Mouse (Mus musculus) neural tube, embryonic 14.5 days (tissue): ENCODE measurements around the gene Itih2. TPM values are rescaled to one million over a fixed set of nuclear protein-coding genes. Genes with fewer than 3 reads are reported as not detected.

Experiments
- ATAC-seq: fragments of 200-750 bp; cut with Nextera tagmentation; 2 replicates; pipeline ENCODE4 v1.8.0; 2017; ENCODE audit warnings: low read depth, mild to moderate bottlenecking, moderate TSS enrichment, moderate library complexity
- H3K27ac ChIP-seq: fragments of 300-500 bp; sonication (generic); 2 replicates; pipeline ENCODE4 v1.5.1; 2014; ENCODE audit warnings: low read depth, mild to moderate bottlenecking, control low read depth, low read length, moderate library complexity, mixed read lengths
- H3K27me3 ChIP-seq: fragments of 300-500 bp; sonication (generic); 2 replicates; pipeline ENCODE4 v1.6.1; 2014; ENCODE audit warnings: low read length; ENCODE audit not compliant: control insufficient read depth, insufficient read depth
- H3K36me3 ChIP-seq: fragments of 300-500 bp; sonication (generic); 2 replicates; pipeline ENCODE4 v1.6.1; 2014; ENCODE audit warnings: low read length, mixed read lengths; ENCODE audit not compliant: control insufficient read depth, insufficient read depth
- H3K4me1 ChIP-seq: fragments of 300-500 bp; sonication (generic); 2 replicates; pipeline ENCODE4 v1.6.1; 2014; ENCODE audit warnings: low read length; ENCODE audit not compliant: control insufficient read depth, insufficient read depth
- H3K4me2 ChIP-seq: fragments of 300-500 bp; sonication (generic); 2 replicates; pipeline ENCODE4 v1.6.1; 2014; ENCODE audit warnings: mild to moderate bottlenecking, low read depth, low read length, control low read depth
- H3K4me3 ChIP-seq: fragments of 300-500 bp; sonication (generic); 2 replicates; pipeline ENCODE4 v1.5.1; 2014; ENCODE audit warnings: low read depth, low read length, control low read depth, mixed read lengths
- H3K9ac ChIP-seq: fragments of 300-500 bp; sonication (generic); replicated peaks from 2 replicates; pipeline ENCODE4 v1.6.1; 2014; ENCODE audit warnings: low read depth, mild to moderate bottlenecking, control low read depth, low read length, mixed read lengths
- H3K9me3 ChIP-seq: fragments of 300-500 bp; sonication (generic); 2 replicates; pipeline ENCODE4 v1.6.1; 2016; ENCODE audit warnings: low read length; ENCODE audit not compliant: control insufficient read depth
- WGBS: fragments of 180-500 bp; shearing (Covaris S2); extraction: QIAGEN DNeasy Blood & Tissue Kit; methylation state at CpG from one replicate; pipeline ENCODE4 v1.1.7; 2014; 5-methylcytosine and 5-hydroxymethylcytosine counted together
- polyA plus RNA-seq: library from polyadenylated mRNA; unstranded; fragments of >200 nt; fragmentation: Nextera tagmentation; extraction: Ambion mirVana; gene quantifications from 2 replicates; pipeline ENCODE4 v1.2.1, GENCODE M21; 2014

Gene Itih2
- polyA plus RNA-seq, 1 experiment from 2014 or later = 0.23 TPM

DNA sequence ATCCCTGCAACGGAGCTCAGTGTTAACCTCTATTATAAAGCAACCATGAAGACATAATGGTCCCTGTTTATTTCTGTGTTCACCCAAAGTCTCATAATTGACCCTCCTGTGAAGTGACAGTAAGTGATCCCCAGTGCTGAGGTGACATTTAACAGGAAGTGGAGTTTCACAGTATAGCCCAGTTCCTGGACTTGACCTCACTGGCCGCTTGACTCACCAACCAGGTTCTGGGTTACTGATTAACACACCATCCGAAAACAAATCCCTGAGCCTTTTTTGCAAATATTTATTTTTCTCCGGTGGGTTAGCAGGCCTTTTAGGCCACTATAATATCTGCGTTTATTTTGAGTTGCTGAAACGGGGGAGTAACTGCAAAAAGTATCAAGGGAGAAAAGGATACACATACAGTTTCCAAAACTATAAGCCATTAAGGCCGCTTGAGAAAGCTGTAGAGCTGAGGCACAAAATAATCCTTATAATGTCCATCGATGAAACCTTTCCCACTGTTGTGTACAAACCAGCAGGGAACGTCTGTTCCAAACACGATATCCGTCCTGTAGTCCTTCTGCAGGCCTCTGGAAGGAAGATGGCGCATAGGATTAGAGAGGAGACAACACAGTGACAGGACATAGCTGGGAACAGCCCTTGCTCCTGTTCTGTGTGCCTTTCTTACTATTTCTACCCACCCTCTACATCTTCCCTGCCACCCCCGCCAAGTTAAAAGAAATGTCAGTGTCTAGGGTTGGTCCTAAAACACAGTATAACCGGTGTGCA lies 36.7 kb downstream of the Itih2 start:
- Histone ChIP-seq H3K27me3 (no peaks in the 10 kb centered on the region), H3K36me3 (peaks cover 32% of the 10 kb centered on the region), H3K4me3 (no peak overlapping the region), H3K4me1 (no peaks in the 10 kb centered on the region), H3K27ac (no peak overlapping the region), H3K9ac (no peak overlapping the region), H3K9me3 (no peaks in the 10 kb centered on the region), H3K4me2 (no peak overlapping the region)
- 91% methylated on average over 14 of the region's 14 CpGs for WGBS
- no peak for ATAC-seq

DNA sequence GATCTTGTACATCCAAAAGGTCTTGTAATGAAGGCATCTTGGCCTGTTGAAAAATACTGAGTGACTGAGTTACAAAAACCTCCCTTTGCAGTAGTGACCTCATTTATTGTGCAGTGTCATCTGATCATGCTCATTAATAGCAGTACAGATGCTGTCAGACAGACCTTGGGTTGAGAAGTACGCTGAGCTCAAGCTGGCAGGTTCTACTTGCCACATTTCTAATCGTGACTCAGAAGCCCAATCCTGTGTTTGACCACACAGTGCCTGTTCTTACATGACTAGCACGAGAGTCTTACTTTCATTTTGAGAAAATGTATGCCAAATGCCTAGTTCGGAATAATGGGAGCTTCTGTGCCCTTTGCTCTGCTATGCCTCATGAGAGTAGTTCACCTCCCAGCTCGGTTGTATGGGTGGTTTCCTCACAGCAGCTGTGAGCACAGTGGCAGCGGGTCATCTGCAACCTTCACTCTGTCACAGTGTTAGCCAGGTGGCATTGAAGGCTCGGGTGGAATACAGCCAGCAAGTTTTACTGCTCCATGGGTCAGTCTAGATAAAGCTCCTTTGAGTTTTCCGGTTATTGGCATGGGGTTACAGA lies 43.8 kb downstream of the Itih2 start:
- Histone ChIP-seq H3K27ac (no peak overlapping the region), H3K27me3 (no peaks in the 10 kb centered on the region), H3K9ac (no peak overlapping the region), H3K36me3 (peaks cover 29% of the 10 kb centered on the region), H3K4me3 (no peak overlapping the region), H3K4me1 (no peaks in the 10 kb centered on the region), H3K4me2 (no peak overlapping the region), H3K9me3 (no peaks in the 10 kb centered on the region)
- WGBS = 84% methylated on average over 8 of the region's 8 CpGs
- ATAC-seq = no peak

GRCm38 (mm10) chr2:10082737-10083136 lies 48.5 kb downstream of the Itih2 start:
- no peak overlapping the region for H3K27ac ChIP-seq
- 84% methylated on average over 1 of the region's 1 CpGs for WGBS
- peaks cover 22% of the 10 kb centered on the region for H3K4me1 ChIP-seq
- H3K9ac ChIP-seq = no peak overlapping the region
- no peak for ATAC-seq
- no peak overlapping the region for H3K4me3 ChIP-seq
- 0 out of 2 replicates have a peak, but pooled peaks cover 5% of the 10 kb centered on the region for H3K36me3 ChIP-seq
- no peak overlapping the region for H3K4me2 ChIP-seq
- H3K9me3 ChIP-seq = no peaks in the 10 kb centered on the region
- no peaks in the 10 kb centered on the region for H3K27me3 ChIP-seq

GRCm38 (mm10) chr2:10081453-10082080 lies 49.6 kb downstream of the Itih2 start:
- 0 out of 2 replicates have a peak, but pooled peaks cover 5% of the 10 kb centered on the region for H3K36me3 ChIP-seq
- H3K4me2 ChIP-seq = peak overlapping the region; percentile 68
- H3K4me3 ChIP-seq = peak overlapping the region; percentile 99
- H3K9me3 ChIP-seq = no peaks in the 10 kb centered on the region
- H3K4me1 ChIP-seq = peaks cover 22% of the 10 kb centered on the region
- no peak overlapping the region for H3K27ac ChIP-seq
- no peak overlapping the region; the same call in 1 of the 2 replicates for H3K9ac ChIP-seq
- WGBS = 91% methylated on average over 5 of the region's 5 CpGs
- no peaks in the 10 kb centered on the region for H3K27me3 ChIP-seq
- ATAC-seq = no peak

- peak within 1 kb of the TSS; percentile 68 for H3K4me2 ChIP-seq
- no peaks in the 10 kb centered on the region for H3K27me3 ChIP-seq
- 0 out of 2 replicates have a peak, but pooled peaks cover 5% of the 10 kb centered on the region for H3K36me3 ChIP-seq
- H3K9me3 ChIP-seq = no peaks in the 10 kb centered on the region
- peak within 1 kb of the TSS; percentile 99 for H3K4me3 ChIP-seq
- H3K9ac ChIP-seq = peak within 1 kb of the TSS; percentile 99
- under 1% methylated on average over 49 of the region's 61 CpGs for WGBS
- H3K27ac ChIP-seq = peak within 1 kb of the TSS; percentile 92
- H3K4me1 ChIP-seq = peaks cover 22% of the 10 kb centered on the region
- ATAC-seq = peak; percentile 99
Observed at GRCm38 (mm10) chr2:10080310-10081010, 50.7 kb downstream of the Itih2 start, which contains the start of the genes Atp5c1 and Kin. TSS of gene Atp5c1 (minus strand) at chr2:10080510. TSS of gene Kin (plus strand) at chr2:10080593.

DNA sequence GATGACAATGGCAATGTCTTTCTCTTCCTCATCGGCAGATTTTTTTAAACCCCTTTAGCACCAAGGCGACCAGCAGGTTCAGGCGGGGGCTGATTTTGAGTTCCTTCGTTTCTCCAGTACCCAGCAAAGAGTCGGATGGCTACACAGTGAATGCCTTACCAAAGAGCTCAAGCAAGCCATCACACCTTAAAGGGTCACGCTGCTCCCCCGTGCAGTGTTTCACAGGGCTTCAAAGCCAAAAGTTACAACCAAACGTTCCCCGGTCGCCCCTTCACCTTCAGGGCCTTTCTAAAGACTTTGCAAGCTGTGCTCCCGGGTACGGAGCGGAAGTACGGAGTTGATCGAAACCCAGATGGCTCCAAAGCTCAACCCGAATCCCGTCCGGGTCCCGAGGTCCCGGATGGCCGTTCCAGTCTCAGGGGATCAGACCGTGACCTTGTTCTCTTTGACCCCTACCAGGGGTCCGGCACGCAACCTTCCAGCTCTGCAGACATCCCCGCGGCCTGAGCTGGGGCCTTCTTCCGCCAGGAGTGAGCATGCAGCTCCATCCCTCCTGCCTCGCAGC lies 51.4 kb downstream of the Itih2 start:
- H3K27ac ChIP-seq = peak overlapping the region; percentile 92
- H3K4me1 ChIP-seq = peaks cover 22% of the 10 kb centered on the region
- under 1% methylated on average over 28 of the region's 28 CpGs for WGBS
- H3K27me3 ChIP-seq = no peaks in the 10 kb centered on the region
- H3K9ac ChIP-seq = peak overlapping the region; percentile 99
- no peaks in the 10 kb centered on the region for H3K9me3 ChIP-seq
- 0 out of 2 replicates have a peak, but pooled peaks cover 5% of the 10 kb centered on the region for H3K36me3 ChIP-seq
- H3K4me2 ChIP-seq = peak overlapping the region; percentile 48
- peak overlapping the region; percentile 99 for H3K4me3 ChIP-seq
- ATAC-seq = no peak; the same call in 1 of the 2 replicates

DNA sequence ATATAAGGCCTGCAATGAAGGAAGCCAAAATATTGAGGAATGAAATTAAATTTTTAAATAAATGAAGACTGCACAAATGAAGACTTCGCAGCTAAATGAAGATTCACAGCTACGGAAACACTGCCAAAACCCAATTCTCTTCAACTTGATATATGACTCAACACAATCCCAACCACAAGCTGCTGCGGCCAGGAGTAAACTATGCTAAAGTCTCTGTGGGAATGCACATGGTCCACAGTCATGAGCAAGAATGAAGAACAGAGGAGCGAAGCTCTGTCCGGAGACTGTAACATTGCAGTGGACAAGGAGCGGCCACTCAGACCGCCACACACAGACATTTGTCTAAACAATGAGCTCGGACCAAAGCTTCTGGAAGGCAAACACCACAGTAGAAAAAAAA lies 54.5 kb downstream of the Itih2 start:
- no peak overlapping the region for H3K4me2 ChIP-seq
- H3K9ac ChIP-seq = no peak overlapping the region
- no peak overlapping the region for H3K4me3 ChIP-seq
- H3K27me3 ChIP-seq = no peaks in the 10 kb centered on the region
- H3K27ac ChIP-seq = no peak overlapping the region
- peaks cover 20% of the 10 kb centered on the region for H3K4me1 ChIP-seq
- H3K9me3 ChIP-seq = no peaks in the 10 kb centered on the region
- ATAC-seq = no peak
- WGBS = 82% methylated on average over 8 of the region's 8 CpGs
- H3K36me3 ChIP-seq = no peaks in the 10 kb centered on the region

DNA sequence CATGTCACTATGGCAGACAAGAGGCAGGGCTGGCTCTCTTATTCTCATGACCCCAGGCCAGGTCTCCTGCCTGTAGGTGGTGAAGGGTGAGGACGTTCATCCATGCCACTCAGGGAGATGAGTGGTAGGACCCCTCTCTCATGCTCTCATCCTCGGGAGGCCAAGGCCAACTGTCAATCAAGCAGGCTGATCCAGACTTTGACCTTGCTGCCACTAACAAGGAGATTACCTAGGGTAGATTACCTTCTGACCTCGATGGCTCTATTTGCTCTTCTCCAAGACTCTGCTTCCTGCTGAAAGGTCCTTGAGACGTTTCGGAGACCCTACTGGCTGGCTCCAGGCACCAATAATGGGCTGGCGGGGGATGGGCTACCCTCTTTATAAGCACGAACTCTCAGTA lies 56.7 kb downstream of the Itih2 start:
- H3K9ac ChIP-seq = no peak overlapping the region
- H3K27ac ChIP-seq = no peak overlapping the region
- H3K36me3 ChIP-seq = no peaks in the 10 kb centered on the region
- no peak overlapping the region for H3K4me3 ChIP-seq
- H3K27me3 ChIP-seq = no peaks in the 10 kb centered on the region
- peaks cover 14% of the 10 kb centered on the region for H3K4me1 ChIP-seq
- no peaks in the 10 kb centered on the region for H3K9me3 ChIP-seq
- no peak for ATAC-seq
- no peak overlapping the region for H3K4me2 ChIP-seq
- 87% methylated on average over 7 of the region's 7 CpGs for WGBS
